Mouse (Mus musculus) stomach, embryonic 16.5 days (tissue): ENCODE results near the gene Mical2. TPM values are rescaled to one million over a fixed set of nuclear protein-coding genes. Genes with fewer than 3 reads are reported as not detected.

Experiments used
- ATAC-seq: fragments of 200-750 bp; cut with Nextera tagmentation; 2 replicates; pipeline ENCODE4 v1.8.0; 2017; ENCODE audit warnings: moderate number of reproducible peaks, moderate TSS enrichment; ENCODE audit not compliant: insufficient read depth, low FRiP score
- H3K27ac ChIP-seq: fragments of 300-500 bp; sonication (generic); 2 replicates; pipeline ENCODE4 v1.5.1; 2014; ENCODE audit warnings: low read length
- H3K27me3 ChIP-seq: fragments of 300-500 bp; sonication (generic); 2 replicates; pipeline ENCODE4 v1.6.1; 2014; ENCODE audit warnings: low read length, control low read depth, mixed read lengths; ENCODE audit not compliant: control insufficient read depth, insufficient read depth
- H3K36me3 ChIP-seq: fragments of 300-500 bp; sonication (generic); 2 replicates; pipeline ENCODE4 v1.6.1; 2014; ENCODE audit warnings: low read length; ENCODE audit not compliant: control insufficient read depth, insufficient read depth
- H3K4me1 ChIP-seq: fragments of 300-500 bp; sonication (generic); 2 replicates; pipeline ENCODE4 v1.6.1; 2014; ENCODE audit warnings: low read length, control low read depth, mixed read lengths; ENCODE audit not compliant: control insufficient read depth, insufficient read depth
- H3K4me2 ChIP-seq: fragments of 300-500 bp; sonication (generic); 2 replicates; pipeline ENCODE4 v1.6.1; 2014; ENCODE audit warnings: low read depth, low read length, mixed read lengths
- H3K4me3 ChIP-seq: fragments of 300-500 bp; sonication (generic); replicated peaks from 2 replicates; pipeline ENCODE4 v1.5.1; 2014; ENCODE audit warnings: mild to moderate bottlenecking, low read length
- H3K9ac ChIP-seq: fragments of 300-500 bp; sonication (generic); 2 replicates; pipeline ENCODE4 v1.6.1; 2014; ENCODE audit warnings: low read length
- H3K9me3 ChIP-seq: fragments of 300-500 bp; sonication (generic); replicated peaks from 2 replicates; pipeline ENCODE4 v1.6.1; 2016; ENCODE audit warnings: low read length, control low read depth; ENCODE audit not compliant: control insufficient read depth
- WGBS: fragments of 180-500 bp; shearing (Covaris S2); extraction: QIAGEN DNeasy Blood & Tissue Kit; methylation state at CpG from one replicate; pipeline ENCODE4 v1.1.7; 2014; 5-methylcytosine and 5-hydroxymethylcytosine counted together
- polyA plus RNA-seq: library from polyadenylated mRNA; unstranded; fragments of >200 nt; fragmentation: Nextera tagmentation; extraction: Ambion mirVana; gene quantifications from 2 replicates; pipeline ENCODE4 v1.2.1, GENCODE M21; 2015

Gene Mical2
- polyA plus RNA-seq, 1 experiment from 2014 or later: 13.2 TPM

DNA sequence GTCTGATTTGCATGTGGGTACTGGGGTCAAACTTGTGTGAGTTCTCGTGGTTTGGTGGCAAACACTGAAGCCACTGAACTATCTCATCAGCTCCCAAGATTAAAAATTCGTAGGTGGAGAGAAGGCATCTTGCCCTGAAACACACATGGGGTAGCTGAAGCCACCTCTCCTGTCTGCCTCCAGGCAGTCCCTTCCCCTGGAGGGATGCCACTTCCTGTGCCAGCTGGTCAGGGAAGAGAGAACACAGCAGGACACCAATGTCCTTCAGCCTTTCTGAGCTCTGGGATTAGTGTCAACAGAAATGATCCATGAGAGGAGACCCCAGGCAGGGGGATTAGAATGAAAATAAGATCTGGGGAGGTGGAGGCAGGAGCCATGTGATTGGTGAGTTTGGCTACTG is 18.4 kb downstream of the Mical2 start:
- Histone ChIP-seq H3K4me3 (no peak overlapping the region), H3K4me2 (no peak overlapping the region), H3K36me3 (no peaks in the 10 kb centered on the region), H3K27me3 (no peaks in the 10 kb centered on the region), H3K27ac (no peak overlapping the region), H3K4me1 (peaks cover 11% of the 10 kb centered on the region), H3K9me3 (no peaks in the 10 kb centered on the region), H3K9ac (no peak overlapping the region)
- WGBS: 74% methylated on average over 2 of the region's 2 CpGs
- ATAC-seq: no peak

DNA sequence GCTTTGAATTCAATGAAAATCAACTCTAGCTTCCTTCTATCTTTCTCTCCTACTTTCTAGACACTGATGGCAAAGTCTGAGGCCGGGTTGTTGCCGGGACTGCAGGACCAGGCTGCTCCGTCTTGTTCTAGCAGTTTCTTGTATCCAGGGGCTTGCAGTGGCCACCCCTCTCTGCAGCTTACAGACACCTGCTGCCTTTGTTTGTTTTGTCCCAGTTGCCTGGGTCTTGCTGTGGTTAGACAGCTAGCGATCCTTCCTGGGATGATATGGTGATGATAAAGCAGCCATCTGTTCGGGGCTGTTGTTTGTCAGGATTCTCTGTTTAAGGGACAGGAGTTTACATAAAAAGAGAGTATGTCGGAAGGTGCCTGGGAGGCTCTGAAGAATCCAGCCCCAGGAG is 19.0 kb downstream of the Mical2 start:
- Histone ChIP-seq H3K27me3 (no peaks in the 10 kb centered on the region), H3K9ac (no peak overlapping the region), H3K4me2 (no peak overlapping the region), H3K27ac (no peak overlapping the region), H3K4me1 (peaks cover 7% of the 10 kb centered on the region; the same call in 1 of the 2 replicates), H3K9me3 (no peaks in the 10 kb centered on the region), H3K36me3 (no peaks in the 10 kb centered on the region), H3K4me3 (no peak overlapping the region)
- 25% methylated on average over 6 of the region's 6 CpGs for WGBS
- ATAC-seq: no peak

DNA sequence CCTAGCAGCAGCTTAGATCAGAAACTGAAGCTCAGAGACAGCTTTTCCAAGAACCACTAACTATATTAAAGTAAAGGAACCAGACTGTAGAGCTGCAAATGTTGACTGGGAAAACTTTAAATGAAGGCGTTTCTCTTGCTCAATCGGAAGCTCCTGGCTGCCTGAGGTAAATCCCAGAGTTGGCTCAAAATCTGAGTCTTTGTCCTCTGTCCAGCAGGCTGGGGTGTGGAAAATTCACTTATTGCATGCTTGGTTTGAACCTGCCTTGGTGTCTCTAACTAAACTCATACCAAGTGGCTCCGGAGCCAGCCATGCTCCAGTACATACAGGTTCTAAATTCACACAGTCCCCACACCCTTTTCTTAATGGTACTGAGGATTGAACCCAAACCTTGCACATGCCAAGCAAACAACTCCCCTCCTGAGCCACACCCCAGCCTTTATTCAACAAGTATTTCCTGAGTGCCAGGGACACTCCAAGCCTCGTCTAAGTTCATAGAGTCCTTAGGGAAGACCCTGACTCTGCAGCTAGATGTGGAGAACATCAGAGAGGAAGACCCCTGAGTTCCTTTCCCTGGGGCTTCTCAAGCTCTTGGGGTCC is 20.3 kb downstream of the Mical2 start:
- Histone ChIP-seq H3K27ac (peak overlapping the region; percentile 19; the same call in 1 of the 2 replicates), H3K4me3 (no peak overlapping the region), H3K9ac (no peak overlapping the region), H3K9me3 (no peaks in the 10 kb centered on the region), H3K27me3 (no peaks in the 10 kb centered on the region), H3K4me1 (peaks cover 10% of the 10 kb centered on the region; the same call in 1 of the 2 replicates), H3K36me3 (no peaks in the 10 kb centered on the region), H3K4me2 (no peak overlapping the region)
- ATAC-seq: no peak
- WGBS: 78% methylated on average over 4 of the region's 4 CpGs

DNA sequence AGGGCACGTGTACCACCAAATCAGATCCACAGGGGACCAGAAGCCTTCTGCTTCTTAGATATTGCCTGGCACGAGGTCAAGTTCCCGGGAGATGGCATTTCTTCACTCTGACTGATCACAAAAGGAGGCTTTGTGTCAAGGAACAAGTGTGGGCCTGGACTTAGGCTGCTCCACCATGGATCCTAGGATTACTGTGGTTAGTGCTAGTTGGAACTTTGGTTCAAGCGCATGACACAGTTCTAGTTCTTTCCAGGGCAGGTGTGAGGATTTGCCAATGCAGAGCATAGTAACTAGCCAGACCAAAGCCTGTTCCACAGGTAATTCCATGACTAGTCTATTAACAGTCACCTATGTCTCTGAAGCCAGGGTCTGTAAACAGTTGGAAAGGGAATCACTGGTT is 20.8 kb downstream of the Mical2 start:
- no peak for ATAC-seq
- Histone ChIP-seq H3K36me3 (no peaks in the 10 kb centered on the region), H3K4me3 (no peak overlapping the region), H3K27me3 (no peaks in the 10 kb centered on the region), H3K27ac (peak overlapping the region; percentile 19; the same call in 1 of the 2 replicates), H3K9me3 (no peaks in the 10 kb centered on the region), H3K4me2 (no peak overlapping the region), H3K9ac (no peak overlapping the region), H3K4me1 (peaks cover 10% of the 10 kb centered on the region; the same call in 1 of the 2 replicates)
- 80% methylated on average over 4 of the region's 4 CpGs for WGBS

DNA sequence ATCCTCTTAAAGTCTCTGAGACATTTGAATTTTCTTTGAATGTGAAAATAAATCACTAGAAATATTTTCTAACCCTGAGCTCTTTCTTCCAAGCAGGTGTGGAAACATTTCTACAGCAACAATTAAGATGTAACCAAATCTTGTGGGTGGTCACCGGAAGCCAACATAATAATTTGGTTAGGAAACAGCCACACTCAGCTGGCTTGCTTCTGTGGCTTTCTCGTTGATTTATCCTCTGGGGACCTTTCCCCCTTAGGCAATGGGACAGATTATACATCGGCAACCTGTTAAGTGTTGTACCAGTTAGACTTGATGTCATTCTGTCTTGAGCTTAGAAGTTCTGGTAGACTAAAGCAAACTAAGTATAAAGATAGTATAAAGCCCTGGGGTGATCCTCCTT is 22.2 kb downstream of the Mical2 start:
- H3K4me2 ChIP-seq: no peak overlapping the region

DNA sequence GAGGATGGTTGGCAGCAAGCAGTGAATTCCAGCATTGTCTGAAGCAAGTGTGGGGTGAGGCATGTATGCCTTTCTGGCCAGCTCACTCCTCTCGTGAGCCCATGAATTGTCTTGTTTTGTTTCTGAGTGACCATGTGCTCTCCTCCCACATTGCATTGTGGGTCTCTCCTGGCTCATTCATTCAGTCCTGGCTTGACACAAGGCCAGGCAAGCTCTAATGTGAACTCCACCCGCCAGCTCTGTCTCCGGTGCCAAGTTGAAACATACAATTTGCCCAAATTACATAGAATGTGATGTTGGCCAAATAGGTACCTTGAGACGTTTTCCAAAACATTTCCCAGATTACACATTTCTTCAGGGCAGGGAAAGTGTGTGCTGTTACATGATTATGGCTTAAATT is 23.8 kb downstream of the Mical2 start:
- Histone ChIP-seq H3K9ac (no peak overlapping the region), H3K27ac (no peak overlapping the region), H3K4me3 (no peak overlapping the region), H3K9me3 (no peaks in the 10 kb centered on the region), H3K36me3 (no peaks in the 10 kb centered on the region), H3K4me1 (peaks cover 20% of the 10 kb centered on the region), H3K4me2 (no peak overlapping the region), H3K27me3 (no peaks in the 10 kb centered on the region)
- no peak for ATAC-seq
- 71% methylated on average over 4 of the region's 4 CpGs for WGBS

More for the DNA sequence above, 22.2 kb downstream of the Mical2 start:
- H3K4me1 ChIP-seq: peaks cover 19% of the 10 kb centered on the region
- no peaks in the 10 kb centered on the region for H3K27me3 ChIP-seq
- H3K9me3 ChIP-seq: no peaks in the 10 kb centered on the region
- no peaks in the 10 kb centered on the region for H3K36me3 ChIP-seq
- H3K4me3 ChIP-seq: no peak overlapping the region
- ATAC-seq: no peak
- H3K27ac ChIP-seq: no peak overlapping the region
- no peak overlapping the region for H3K9ac ChIP-seq
- 69% methylated on average over 3 of the region's 3 CpGs for WGBS

DNA sequence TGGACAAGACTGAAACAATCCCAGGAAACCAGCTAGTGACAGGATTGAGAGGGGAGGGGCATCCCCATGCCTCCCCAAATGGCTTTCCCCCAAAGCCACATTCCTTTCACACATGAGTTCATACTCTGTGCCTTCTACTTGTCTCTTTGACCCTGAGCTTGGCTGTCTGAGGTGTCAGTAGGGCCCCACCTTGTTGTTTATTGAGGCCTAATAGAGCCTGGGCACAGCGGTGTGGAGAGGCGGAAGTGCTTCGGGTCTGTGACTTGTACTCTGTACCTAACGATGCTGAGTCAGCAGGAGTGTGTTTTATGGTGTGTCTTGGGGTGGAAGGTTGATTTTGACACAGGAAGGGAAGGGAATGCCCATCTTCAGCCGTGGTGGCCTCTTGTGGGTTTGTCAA is 26.4 kb downstream of the Mical2 start:
- H3K4me1 ChIP-seq: peaks cover 16% of the 10 kb centered on the region
- peak; percentile 82 for ATAC-seq
- H3K27me3 ChIP-seq: no peaks in the 10 kb centered on the region
- 41% methylated on average over 5 of the region's 5 CpGs for WGBS
- no peak overlapping the region for H3K9ac ChIP-seq
- H3K36me3 ChIP-seq: no peaks in the 10 kb centered on the region
- H3K4me3 ChIP-seq: no peak overlapping the region
- H3K4me2 ChIP-seq: no peak overlapping the region
- peak overlapping the region; percentile 43 for H3K27ac ChIP-seq
- H3K9me3 ChIP-seq: no peaks in the 10 kb centered on the region

DNA sequence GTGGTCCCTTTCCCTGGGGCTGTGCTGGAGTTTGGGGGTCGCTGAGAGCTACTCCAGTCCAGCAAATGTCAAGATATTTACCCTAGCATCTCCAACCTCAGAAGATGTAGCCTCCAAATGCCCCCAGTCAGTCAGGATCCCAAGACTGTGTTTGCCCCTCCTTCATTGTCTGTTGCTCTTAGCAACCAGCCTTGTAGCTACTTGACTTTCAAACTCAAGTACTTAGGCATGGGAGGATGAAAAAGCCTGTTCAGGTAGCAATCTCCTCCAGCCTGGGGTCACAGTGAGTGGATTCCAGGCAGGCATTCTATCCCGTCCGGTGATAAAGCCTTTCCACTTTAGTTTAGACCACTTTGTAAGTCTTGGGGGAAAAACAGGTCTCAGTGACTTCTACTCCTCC is 28.6 kb downstream of the Mical2 start:
- Histone ChIP-seq H3K36me3 (no peaks in the 10 kb centered on the region), H3K9ac (no peak overlapping the region), H3K27ac (no peak overlapping the region), H3K4me1 (peaks cover 16% of the 10 kb centered on the region), H3K27me3 (no peaks in the 10 kb centered on the region), H3K4me3 (no peak overlapping the region), H3K9me3 (no peaks in the 10 kb centered on the region), H3K4me2 (no peak overlapping the region)
- ATAC-seq: no peak
- 83% methylated on average over 3 of the region's 3 CpGs for WGBS

DNA sequence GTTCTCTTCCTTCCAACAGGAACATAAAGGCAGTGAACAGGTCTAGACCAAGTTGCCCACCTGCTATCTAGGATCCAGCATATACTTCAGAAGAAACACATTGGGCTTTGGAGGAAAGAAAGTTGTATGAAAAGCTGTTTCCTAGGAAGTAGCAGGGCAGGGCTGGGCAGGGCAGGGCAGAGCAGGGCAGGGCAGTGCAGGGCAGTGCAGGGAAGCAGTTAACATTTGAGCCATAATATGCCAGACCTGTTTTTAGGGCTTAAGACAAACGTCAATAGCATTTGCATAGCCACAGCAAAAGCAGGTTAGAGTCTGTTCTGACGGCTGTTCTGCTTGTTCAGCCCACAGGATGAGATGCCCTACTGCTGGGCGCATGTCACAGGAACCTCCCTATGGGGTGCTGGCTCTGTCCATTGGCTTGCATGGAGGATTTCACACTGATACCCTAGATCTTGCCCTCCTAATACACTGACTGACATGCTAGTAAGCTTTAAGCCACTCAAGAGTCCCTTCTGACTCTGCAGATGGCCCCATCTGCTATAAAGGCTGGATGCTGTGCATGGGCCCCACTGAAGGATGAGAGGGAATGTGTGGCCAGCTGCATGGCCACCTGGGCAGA is 29.7 kb downstream of the Mical2 start:
- 42% methylated on average over 3 of the region's 3 CpGs for WGBS
- Histone ChIP-seq H3K36me3 (no peaks in the 10 kb centered on the region), H3K4me3 (no peak overlapping the region), H3K27me3 (no peaks in the 10 kb centered on the region), H3K4me1 (peaks cover 13% of the 10 kb centered on the region), H3K27ac (no peak overlapping the region), H3K9me3 (no peaks in the 10 kb centered on the region), H3K4me2 (no peak overlapping the region), H3K9ac (no peak overlapping the region)
- ATAC-seq: peak; percentile 55; the same call in 1 of the 2 replicates
